Mouse (Mus musculus): ENCODE data around the gene A230050P20Rik.

- TF ChIP-seq CEBPB (IDR thresholded peaks at IDR 0.05; ENCODE audit: low read depth) (no peak), CTCF (IDR thresholded peaks at IDR 0.05; ENCODE audit: control insufficient read depth, insufficient read depth, insufficient read length) (no peak), MYOD1 (IDR thresholded peaks at IDR 0.05; ENCODE audit: control insufficient read depth, insufficient read length, low read depth) (no peak), MAX (IDR thresholded peaks at IDR 0.05) (no peak), FOSL1 (IDR thresholded peaks at IDR 0.05; ENCODE audit: insufficient read depth, low read length, poor library complexity, severe bottlenecking) (no peak), USF1 (IDR thresholded peaks at IDR 0.05; ENCODE audit: low read depth) (peak; percentile 75), MYOG (IDR thresholded peaks at IDR 0.05; ENCODE audit: control insufficient read depth, extremely low read depth, insufficient read length) (no peak)
Observed at GRCm38 (mm10) chr9:20868448-20869001, at the start of gene A230050P20Rik.

Measured in C2C12 (cell line).